Mouse (Mus musculus) CH12.LX (cell line): Measurements from ENCODE around the gene Cntnap1.

Source experiments
- CTCF ChIP-seq, 2 experiments: IDR thresholded peaks in 1 of 2; conservative IDR thresholded peaks in 1 of 2; 2 replicates each; pipeline ENCODE4 v1.5.1; 2011 to 2012; ENCODE audit warnings: low read depth in 2 of 2, low read length in 2 of 2, improper control_type of control experiment in 1 of 2, inconsistent platforms in 1 of 2, mild to moderate bottlenecking in 1 of 2, moderate library complexity in 1 of 2
- EP300 ChIP-seq: IDR thresholded peaks from 2 replicates; pipeline ENCODE4 v1.6.1; 2011; ENCODE audit warnings: low read length, improper control_type of control experiment
- MAX ChIP-seq: IDR thresholded peaks from 2 replicates; pipeline ENCODE4 v1.6.1; 2011; ENCODE audit warnings: low read length, improper control_type of control experiment
- NRF1 ChIP-seq: IDR thresholded peaks from 2 replicates; pipeline ENCODE4 v1.6.1; 2014; ENCODE audit warnings: low read depth, mild to moderate bottlenecking, inconsistent platforms, low read length, improper control_type of control experiment, moderate library complexity
- PAX5 ChIP-seq: IDR thresholded peaks from 2 replicates; pipeline ENCODE4 v1.6.1; 2012; ENCODE audit warnings: low read length, inconsistent platforms, mixed read lengths
- POLR2A ChIP-seq: IDR thresholded peaks from 2 replicates; pipeline ENCODE4 v1.6.1; 2011; ENCODE audit warnings: low read depth, mild to moderate bottlenecking, improper control_type of control experiment, low read length
- RCOR1 ChIP-seq: conservative IDR thresholded peaks from 2 replicates; pipeline ENCODE4 v1.6.1; 2012; ENCODE audit warnings: low read depth, mild to moderate bottlenecking, inconsistent platforms, low read length, improper control_type of control experiment
- TBP ChIP-seq: conservative IDR thresholded peaks from 2 replicates; pipeline ENCODE4 v1.6.1; 2011; ENCODE audit warnings: low read depth, low read length, improper control_type of control experiment
- TCF12 ChIP-seq: IDR thresholded peaks from 2 replicates; pipeline ENCODE4 v1.6.1; 2014; ENCODE audit warnings: low read depth, mild to moderate bottlenecking, inconsistent platforms, low read length, improper control_type of control experiment
- ZNF384 ChIP-seq: IDR thresholded peaks from 2 replicates; pipeline ENCODE4 v1.6.1; 2012; ENCODE audit warnings: low read depth, low read length, improper control_type of control experiment, inconsistent platforms

DNA sequence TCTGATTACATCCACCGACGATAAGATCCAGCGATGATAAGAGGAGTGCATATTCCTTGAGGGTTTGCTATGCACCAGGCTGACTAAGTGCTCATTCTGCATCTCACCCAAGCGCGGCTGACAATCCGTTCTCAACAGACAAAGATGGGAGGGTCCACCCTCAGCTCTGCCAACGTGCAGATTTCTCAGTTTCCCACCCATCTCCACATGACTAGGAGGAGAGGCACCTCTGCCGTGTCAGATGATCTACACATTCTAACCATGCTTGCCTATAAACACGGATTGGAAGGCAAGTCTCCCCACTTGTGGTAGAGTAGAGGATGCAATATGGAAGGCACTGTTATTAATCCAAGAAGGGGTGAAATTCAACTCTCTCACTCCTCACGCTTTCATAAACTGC, 21.6 kb upstream of the Cntnap1 start:
- TF ChIP-seq RCOR1 (no peak), CTCF (conservative IDR thresholded peaks at IDR 0.05 in 1 of 2, IDR thresholded peaks at IDR 0.05 in 1 of 2; ENCODE audit: low read depth in 2 of 2, low read length in 2 of 2) (no peak), TBP (no peak), PAX5 (no peak), EP300 (no peak), POLR2A (no peak), MAX (no peak), ZNF384 (no peak), NRF1 (no peak), TCF12 (no peak)
